Mouse (Mus musculus): ENCODE data around the gene Grik3.

- TF ChIP-seq EP300 (IDR thresholded peaks at IDR 0.05; ENCODE audit: low read depth) (no peak), CTCF (IDR thresholded peaks at IDR 0.05; ENCODE audit: low read depth) (0 out of 2 replicates have a peak, but pooled peaks have one; percentile 21)
These were observed 134.6 kb downstream of the Grik3 start for GRCm38 (mm10) chr4:125624885-125625678.
